Mouse (Mus musculus): ENCODE data around the gene Ppil4.

Gene Ppil4

DNA sequence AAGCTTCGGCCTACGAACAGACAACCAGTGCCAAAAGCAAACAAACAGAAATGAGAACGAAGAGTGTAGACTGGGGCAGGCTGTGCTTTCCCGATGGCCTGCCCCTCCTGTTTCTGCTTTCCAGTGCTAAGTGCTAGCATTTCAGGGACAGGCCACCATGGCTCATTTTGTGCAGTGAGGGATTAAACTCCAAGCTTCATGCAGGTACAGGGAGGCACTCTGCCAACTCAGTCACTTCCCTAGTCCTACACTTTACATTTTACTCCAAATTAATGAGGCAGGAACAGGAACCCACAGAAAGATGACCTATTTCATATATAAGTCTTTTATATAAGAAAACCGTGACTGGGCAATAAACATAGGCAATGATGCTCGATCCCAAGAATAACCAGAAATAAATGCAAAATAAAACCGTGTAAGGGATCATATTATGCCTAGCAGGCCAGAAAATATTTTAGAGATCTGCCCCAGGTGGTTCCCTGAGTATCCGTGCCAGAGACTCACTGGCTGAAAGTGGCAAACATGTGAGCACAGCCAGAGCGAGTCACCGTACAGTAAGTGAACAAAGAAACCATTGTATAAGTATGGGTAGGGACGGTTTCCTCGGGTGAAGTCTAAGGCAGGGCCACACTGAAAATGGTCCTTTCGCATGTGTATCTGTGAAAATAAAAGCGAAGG, 68.7 kb downstream of the Ppil4 start:
- no peak for DNase-seq (ENCODE audit: low spot score in 2 of 2)

DNA sequence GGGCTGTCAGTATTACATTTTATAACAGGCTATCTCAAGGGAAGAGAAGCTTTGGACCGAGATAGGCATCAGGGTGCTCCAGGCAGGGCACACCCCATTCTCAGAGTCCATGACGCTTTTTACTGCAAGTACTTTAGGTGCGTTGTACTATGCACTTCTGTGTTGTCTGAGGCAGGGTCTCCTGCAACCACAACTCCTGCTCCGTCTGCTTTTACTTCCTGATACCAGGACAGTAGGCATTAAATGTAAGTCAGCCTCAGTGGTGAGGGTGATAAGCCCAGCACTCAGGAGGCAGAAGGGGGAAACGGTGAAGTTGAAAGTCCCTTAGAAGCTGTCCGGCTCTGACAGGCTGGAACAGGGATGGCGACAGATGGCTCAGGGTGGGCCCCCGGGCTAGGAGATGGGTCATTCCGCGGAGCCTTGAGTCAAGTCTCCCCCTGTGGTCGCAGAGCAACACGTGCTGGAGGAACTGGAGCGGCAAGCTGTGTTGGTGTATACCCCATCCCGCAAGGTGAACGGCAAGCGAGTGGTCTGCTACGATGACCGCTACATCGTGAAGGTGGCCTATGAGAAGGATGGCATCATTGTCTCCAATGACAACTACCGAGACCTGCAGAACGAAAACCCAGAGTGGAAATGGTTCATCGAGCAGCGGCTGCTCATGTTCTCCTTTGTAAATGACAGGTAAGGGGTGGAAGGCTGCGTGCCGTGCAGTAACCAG, 69.4 kb downstream of the Ppil4 start:
- DNase-seq (ENCODE audit: low spot score in 2 of 2) = no peak

DNA sequence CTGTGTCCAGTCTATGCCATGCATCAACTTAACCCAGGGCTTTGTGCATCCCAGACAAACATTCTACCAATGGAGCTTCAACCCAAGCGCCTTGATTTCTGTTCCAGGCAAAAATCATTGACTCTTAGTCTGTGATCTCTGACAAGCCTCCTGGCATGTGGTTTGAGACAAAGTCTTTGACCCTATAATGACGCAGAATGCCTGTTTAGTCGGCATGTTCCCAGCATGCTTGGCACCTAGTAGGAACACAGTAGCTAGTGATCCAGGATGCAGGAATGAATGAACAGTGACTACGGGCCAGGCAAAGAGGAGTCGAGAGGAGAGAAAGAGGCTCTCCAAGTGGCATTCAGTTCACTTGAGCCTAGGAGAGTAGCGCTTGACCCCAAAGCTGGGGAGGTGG, 70.7 kb downstream of the Ppil4 start:
- no peak for DNase-seq (ENCODE audit: low spot score in 2 of 2)

DNA sequence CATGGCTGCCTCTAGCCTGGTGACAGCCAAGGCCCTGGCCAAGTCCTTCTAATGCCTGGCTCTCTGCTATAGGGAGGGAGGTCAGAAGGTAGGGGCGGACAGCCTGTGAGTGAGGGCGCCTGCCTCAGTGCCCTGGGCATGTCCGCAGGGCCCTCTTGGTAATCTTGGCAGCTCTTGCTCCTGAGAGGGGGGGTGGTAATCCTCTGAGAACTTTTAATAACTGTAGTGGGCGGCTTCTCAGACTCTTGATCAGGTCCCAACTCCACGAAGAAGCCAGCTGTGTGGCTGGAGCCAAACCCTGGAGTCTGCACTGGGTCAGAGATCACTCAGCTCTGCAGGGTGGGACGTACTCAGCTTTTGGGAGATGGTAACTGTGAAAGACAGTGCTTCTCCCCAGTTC, 71.5 kb downstream of the Ppil4 start:
- no peak for DNase-seq (ENCODE audit: low spot score in 2 of 2)

DNA sequence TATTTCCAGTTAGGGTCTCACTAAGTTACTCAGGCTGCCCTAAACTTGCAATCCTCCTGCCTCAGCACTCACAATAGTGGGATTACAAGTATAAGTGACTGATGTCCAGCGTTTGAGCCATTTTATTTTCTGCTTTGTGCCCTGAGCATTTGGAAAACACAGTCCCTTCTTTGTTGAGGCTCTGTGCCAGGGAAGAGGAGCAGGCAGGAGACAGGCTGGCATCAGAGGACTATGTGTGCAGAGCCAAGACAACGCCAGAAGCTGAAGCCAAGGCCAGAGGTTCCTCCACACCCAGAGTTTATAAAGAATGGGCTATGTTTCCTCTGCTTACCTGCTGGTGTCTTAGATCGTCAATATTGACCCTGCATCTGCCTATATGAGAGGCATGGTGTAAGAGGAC, 72.1 kb downstream of the Ppil4 start:
- no peak for DNase-seq (ENCODE audit: low spot score in 2 of 2)

DNA sequence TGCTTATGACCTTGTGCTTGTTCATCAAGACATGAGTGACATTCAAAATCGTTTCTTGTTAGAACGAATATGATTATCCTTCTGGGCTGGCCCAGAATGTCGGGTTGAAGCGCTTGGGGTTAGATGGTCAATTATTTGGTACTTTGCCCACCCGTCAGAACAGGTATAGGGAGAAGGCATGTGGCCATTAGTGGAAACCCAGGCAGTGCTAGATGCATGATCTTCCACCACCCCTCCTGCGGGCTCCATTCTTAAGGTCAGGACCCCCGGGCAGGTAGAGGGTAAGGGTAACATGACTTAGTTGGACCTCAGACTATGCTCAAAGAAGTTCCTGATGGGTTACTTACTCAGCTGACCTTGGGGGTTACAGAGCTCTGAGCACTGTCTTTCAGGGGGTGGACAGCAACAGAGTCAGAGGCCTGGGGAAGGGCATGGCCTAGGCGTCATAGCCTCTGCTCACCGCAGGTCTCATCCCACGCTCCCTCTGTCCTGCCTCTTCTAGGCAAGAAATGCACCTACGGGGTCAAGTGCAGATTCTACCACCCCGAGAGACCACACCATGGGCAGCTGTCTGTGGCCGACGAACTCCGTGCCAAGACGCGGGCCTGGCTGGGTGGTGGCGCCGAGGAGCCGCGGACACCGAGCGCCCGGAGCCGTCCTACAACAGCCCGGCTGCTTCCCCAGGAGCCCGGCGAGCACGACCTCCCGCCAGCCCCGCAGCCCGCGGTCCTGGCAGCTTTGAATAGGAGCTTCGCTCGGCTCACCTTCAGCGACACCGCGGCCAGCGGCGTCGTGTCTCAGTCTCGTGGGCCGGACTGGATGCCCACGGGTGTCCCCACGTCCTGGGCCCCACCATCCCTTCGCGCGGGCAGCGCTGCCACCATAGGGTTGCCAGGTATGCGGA, 74.3 kb downstream of the Ppil4 start:
- DNase-seq (ENCODE audit: low spot score in 2 of 2) = peak in 1 of 2 experiments; percentile 41

DNA sequence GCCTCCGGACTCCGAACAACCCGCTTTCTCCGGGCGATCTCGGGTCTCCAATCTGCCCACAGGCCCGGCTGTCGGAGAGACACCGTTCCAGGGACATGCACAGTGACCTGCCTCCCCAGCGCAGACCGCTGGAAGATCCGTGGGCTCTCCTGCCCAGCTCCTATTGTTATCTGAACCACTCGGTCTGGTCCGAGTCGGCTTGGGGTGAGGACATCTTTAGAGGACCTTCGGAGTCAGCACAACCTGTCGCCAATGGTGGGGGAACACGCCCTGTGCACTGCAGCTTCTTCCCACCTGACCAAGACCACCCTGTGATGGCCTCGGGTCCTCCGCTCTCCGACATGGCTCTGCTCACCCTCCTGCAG, 75.0 kb downstream of the Ppil4 start:
- DNase-seq (ENCODE audit: low spot score in 2 of 2) = no peak

DNA sequence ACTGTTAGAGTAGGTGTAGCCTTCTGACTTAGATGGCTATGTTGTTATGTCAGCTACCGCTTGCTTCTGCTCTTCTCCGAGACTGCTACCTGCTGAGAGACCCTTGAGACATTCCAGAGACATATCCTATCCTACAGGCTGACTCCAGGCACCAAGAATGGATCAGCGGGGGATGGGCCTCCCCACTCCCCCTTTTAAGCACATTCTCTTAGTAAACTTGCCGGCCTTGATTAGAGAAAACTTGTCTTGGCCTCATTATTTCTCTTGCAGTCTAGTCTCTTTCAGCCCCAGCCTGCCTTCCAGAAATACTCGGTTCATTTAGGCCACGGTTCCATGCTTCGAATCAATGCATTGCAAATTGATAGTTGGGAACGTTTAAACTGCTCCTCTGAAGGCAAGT, 77.1 kb downstream of the Ppil4 start:
- DNase-seq (ENCODE audit: low spot score in 2 of 2) = no peak

DNA sequence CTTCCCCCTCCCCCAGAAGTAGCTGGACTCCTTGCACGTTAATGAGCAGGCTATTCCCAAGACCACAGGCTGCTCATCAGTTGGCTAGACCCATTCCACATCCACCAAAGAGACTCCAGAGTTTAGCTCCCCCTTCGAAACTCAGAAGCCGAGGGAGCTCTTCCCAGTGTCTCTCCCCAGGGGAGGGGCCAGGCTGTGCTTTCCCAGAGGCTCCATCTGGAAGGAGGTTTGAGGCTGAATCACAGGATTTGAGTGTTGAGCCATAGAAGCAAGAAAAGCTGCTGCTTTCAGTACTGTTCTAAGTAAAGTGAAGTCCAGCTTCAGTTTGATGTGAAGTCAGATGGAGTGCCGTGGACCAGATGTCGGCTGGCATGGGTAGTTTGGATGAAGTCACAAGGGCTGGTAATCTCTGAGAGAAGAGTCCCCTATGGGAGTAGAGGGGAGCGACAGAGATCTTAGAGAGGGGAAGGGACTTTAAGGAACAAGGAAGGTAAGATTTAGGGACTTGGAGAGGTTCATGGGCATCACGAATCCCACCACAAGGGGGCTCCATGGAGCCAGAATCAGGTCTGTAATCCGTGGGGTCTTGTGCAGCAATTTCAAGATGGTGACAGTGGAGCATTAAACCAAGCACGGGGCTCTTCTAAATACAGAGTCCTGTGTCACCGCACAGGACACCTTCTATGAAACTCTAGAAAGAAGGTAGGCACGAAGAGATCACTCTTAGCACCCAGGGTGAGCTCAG, 78.1 kb downstream of the Ppil4 start:
- DNase-seq (ENCODE audit: low spot score in 2 of 2) = peak; percentile 67 to 78

DNA sequence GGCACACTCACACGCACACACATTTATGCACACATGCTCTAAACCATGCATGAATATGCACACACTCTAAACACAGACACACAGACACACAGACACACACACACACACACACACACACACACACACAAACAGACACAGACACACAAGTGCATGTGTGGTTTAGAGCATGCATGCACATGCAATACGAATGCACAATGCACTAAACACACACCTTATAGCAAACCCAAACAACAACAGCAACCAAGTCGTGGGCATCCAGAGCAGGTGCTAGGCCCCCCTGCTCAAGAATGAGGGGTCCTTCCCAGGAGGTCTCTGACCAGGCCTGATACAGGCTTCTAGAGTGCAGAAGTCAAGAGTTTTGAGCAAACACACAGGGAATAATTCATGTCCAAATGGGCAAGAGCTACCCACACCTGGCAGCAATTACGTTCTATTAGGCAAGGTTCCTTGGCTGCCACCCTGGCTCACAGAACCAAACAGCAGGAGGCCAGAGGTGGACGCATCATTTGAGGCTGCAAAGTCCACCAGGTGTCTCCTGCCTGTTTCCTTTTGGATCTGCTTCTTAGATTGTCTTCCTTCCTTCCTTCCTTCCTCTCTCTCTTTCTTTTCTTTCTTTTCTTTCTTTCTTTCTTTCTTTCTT, 78.8 kb downstream of the Ppil4 start:
- no peak for DNase-seq (ENCODE audit: low spot score in 2 of 2)

Measured in right cerebral cortex, postnatal 10 days (tissue).